Mouse (Mus musculus): ENCODE results near the gene Tmem182. TPM values are rescaled to one million over a fixed set of nuclear protein-coding genes. Genes with fewer than 3 reads are reported as not detected.

Gene Tmem182
- polyA plus RNA-seq, 1 experiment from 2014 or later, result not detected

DNA sequence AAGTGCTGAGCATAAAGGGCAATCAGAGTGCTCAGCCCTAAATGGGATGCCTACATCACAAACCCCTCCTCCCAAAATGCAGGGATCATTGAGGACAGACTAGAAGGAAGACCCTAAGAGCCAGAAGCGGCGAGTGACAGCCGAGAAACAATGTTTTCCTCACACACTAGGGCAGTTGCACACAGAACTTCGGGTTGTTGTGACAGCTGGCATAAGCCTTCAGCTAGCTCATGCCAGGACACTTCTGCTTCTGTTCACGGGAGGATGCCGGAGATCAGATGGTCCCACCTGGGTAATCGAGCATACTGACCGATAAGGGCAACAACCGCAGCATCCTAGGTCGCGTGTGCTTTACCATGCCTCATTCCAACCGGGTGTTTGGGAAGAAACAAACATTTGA, 1.3 kb upstream of the Tmem182 start:
- no peaks in the 10 kb centered on the region for H3K36me3 ChIP-seq (ENCODE audit: control insufficient read depth, insufficient read depth, low read length)
- H3K9me3 ChIP-seq (ENCODE audit: control insufficient read depth, low read depth, low read length), result no peaks in the 10 kb centered on the region
- no peak for ATAC-seq (ENCODE audit: insufficient number of reproducible peaks, insufficient read depth, low FRiP score, low read depth)
- WGBS, result 85% methylated on average over 12 of the region's 12 CpGs
- H3K27ac ChIP-seq (ENCODE audit: low read length), result no peak overlapping the region
- H3K4me1 ChIP-seq (ENCODE audit: control insufficient read depth, insufficient read depth, low read length), result no peaks in the 10 kb centered on the region
- H3K9ac ChIP-seq (replicated peaks; ENCODE audit: low read depth, low read length), result no peak overlapping the region
- no peak overlapping the region for H3K4me3 ChIP-seq (ENCODE audit: low read depth, low read length)
- no peak overlapping the region for H3K4me2 ChIP-seq (replicated peaks; ENCODE audit: low read depth, low read length)
- H3K27me3 ChIP-seq (ENCODE audit: control insufficient read depth, insufficient read depth, low read length), result no peaks in the 10 kb centered on the region

GRCm38 (mm10) chr1:40805891-40806290, 490 bp downstream of the Tmem182 start:
- Histone ChIP-seq H3K9me3 (ENCODE audit: control insufficient read depth, low read depth, low read length) (no peaks in the 10 kb centered on the region), H3K4me1 (ENCODE audit: control insufficient read depth, insufficient read depth, low read length) (no peaks in the 10 kb centered on the region), H3K27me3 (ENCODE audit: control insufficient read depth, insufficient read depth, low read length) (no peaks in the 10 kb centered on the region), H3K9ac (replicated peaks; ENCODE audit: low read depth, low read length) (no peak overlapping the region), H3K27ac (ENCODE audit: low read length) (no peak overlapping the region), H3K4me3 (ENCODE audit: low read depth, low read length) (no peak overlapping the region), H3K4me2 (replicated peaks; ENCODE audit: low read depth, low read length) (no peak overlapping the region), H3K36me3 (ENCODE audit: control insufficient read depth, insufficient read depth, low read length) (no peaks in the 10 kb centered on the region)
- no peak for ATAC-seq (ENCODE audit: insufficient number of reproducible peaks, insufficient read depth, low FRiP score, low read depth)
- WGBS, result 85% methylated on average over 11 of the region's 11 CpGs

DNA sequence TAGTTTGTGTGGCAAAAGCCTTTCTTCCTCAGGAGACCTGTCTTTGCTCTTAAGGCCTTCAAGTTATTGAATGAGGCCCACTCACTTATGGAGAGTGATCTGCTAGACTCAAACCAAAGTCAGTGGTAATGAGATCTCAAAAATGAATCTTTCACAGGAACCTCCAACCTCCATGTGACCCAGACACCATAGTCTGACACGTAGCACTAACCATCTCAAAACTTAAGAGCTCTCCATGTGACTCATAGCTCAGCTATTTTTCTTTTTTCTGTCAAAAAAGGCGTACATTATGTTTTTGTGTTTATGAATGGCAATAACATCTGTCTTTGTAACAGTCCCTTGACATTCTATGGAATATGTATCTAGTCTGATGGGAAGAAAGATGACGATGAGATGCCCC, 3.2 kb downstream of the Tmem182 start:
- no peak for ATAC-seq (ENCODE audit: insufficient number of reproducible peaks, insufficient read depth, low FRiP score, low read depth)
- H3K9me3 ChIP-seq (ENCODE audit: control insufficient read depth, low read depth, low read length), result no peaks in the 10 kb centered on the region
- WGBS, result 76% methylated on average over 3 of the region's 3 CpGs

GRCm38 (mm10) chr1:40815071-40815845, 9.9 kb downstream of the Tmem182 start:
- Histone ChIP-seq H3K27ac (ENCODE audit: low read length) (no peak overlapping the region), H3K4me1 (ENCODE audit: control insufficient read depth, insufficient read depth, low read length) (no peaks in the 10 kb centered on the region), H3K27me3 (ENCODE audit: control insufficient read depth, insufficient read depth, low read length) (no peaks in the 10 kb centered on the region), H3K4me2 (replicated peaks; ENCODE audit: low read depth, low read length) (no peak overlapping the region), H3K36me3 (ENCODE audit: control insufficient read depth, insufficient read depth, low read length) (no peaks in the 10 kb centered on the region), H3K9me3 (ENCODE audit: control insufficient read depth, low read depth, low read length) (no peaks in the 10 kb centered on the region), H3K4me3 (ENCODE audit: low read depth, low read length) (no peak overlapping the region), H3K9ac (replicated peaks; ENCODE audit: low read depth, low read length) (no peak overlapping the region)
- ATAC-seq (ENCODE audit: insufficient number of reproducible peaks, insufficient read depth, low FRiP score, low read depth), result no peak
- 63% methylated on average over 16 of the region's 16 CpGs for WGBS

More for the DNA sequence above, 3.2 kb downstream of the Tmem182 start:
- Histone ChIP-seq H3K4me1 (ENCODE audit: control insufficient read depth, insufficient read depth, low read length) (no peaks in the 10 kb centered on the region), H3K9ac (replicated peaks; ENCODE audit: low read depth, low read length) (no peak overlapping the region), H3K4me2 (replicated peaks; ENCODE audit: low read depth, low read length) (no peak overlapping the region), H3K27ac (ENCODE audit: low read length) (no peak overlapping the region), H3K4me3 (ENCODE audit: low read depth, low read length) (no peak overlapping the region), H3K27me3 (ENCODE audit: control insufficient read depth, insufficient read depth, low read length) (no peaks in the 10 kb centered on the region), H3K36me3 (ENCODE audit: control insufficient read depth, insufficient read depth, low read length) (no peaks in the 10 kb centered on the region)

DNA sequence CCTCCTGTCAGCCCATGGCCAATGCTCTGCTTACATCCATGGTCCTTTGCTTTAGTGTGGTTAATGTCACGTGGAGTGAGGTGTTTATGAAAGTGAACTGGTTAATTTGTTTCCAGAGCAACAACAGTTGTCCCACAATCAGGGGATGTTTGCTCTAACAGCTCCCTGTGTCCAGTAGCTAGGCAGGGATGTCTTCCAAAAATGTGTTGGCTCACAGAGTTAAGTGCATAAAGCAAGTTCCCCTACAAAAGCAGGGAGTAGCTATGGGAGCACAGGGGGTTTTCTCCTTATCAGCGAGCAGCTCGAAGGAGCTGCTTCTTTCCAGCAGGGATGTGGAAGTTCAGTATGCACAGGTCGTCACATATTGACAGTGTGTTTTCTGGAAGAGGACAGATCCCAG, 19.1 kb downstream of the Tmem182 start:
- WGBS, result 53% methylated on average over 4 of the region's 4 CpGs
- H3K4me3 ChIP-seq (ENCODE audit: low read depth, low read length), result no peak overlapping the region
- no peak overlapping the region for H3K9ac ChIP-seq (replicated peaks; ENCODE audit: low read depth, low read length)
- H3K27me3 ChIP-seq (ENCODE audit: control insufficient read depth, insufficient read depth, low read length), result no peaks in the 10 kb centered on the region
- no peak for ATAC-seq (ENCODE audit: insufficient number of reproducible peaks, insufficient read depth, low FRiP score, low read depth)
- H3K4me2 ChIP-seq (replicated peaks; ENCODE audit: low read depth, low read length), result no peak overlapping the region
- H3K27ac ChIP-seq (ENCODE audit: low read length), result no peak overlapping the region
- H3K4me1 ChIP-seq (ENCODE audit: control insufficient read depth, insufficient read depth, low read length), result no peaks in the 10 kb centered on the region
- H3K36me3 ChIP-seq (ENCODE audit: control insufficient read depth, insufficient read depth, low read length), result no peaks in the 10 kb centered on the region
- H3K9me3 ChIP-seq (ENCODE audit: control insufficient read depth, low read depth, low read length), result no peaks in the 10 kb centered on the region

DNA sequence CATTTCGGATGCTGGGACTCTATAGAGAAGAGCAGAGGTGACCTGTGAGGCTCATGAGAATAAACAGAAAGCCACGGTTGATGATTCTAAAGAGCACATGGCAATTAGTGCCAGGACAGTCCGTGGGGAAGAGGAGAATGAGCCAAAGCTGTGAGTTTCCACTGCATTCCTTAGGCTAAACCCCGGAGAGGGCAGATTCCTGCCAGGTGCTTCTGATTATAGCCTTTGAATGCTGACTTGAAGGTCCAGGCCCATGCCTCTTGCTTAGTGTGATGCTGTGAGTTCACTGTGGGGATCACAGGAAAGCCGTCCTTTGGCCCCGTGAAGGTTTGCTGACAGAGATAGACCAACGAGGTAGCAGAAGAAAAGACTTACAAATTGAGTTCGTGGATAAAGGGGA, 19.5 kb downstream of the Tmem182 start:
- no peak for ATAC-seq (ENCODE audit: insufficient number of reproducible peaks, insufficient read depth, low FRiP score, low read depth)
- Histone ChIP-seq H3K9ac (replicated peaks; ENCODE audit: low read depth, low read length) (no peak overlapping the region), H3K36me3 (ENCODE audit: control insufficient read depth, insufficient read depth, low read length) (no peaks in the 10 kb centered on the region), H3K4me3 (ENCODE audit: low read depth, low read length) (no peak overlapping the region), H3K27me3 (ENCODE audit: control insufficient read depth, insufficient read depth, low read length) (no peaks in the 10 kb centered on the region), H3K9me3 (ENCODE audit: control insufficient read depth, low read depth, low read length) (no peaks in the 10 kb centered on the region), H3K27ac (ENCODE audit: low read length) (no peak overlapping the region), H3K4me2 (replicated peaks; ENCODE audit: low read depth, low read length) (no peak overlapping the region), H3K4me1 (ENCODE audit: control insufficient read depth, insufficient read depth, low read length) (no peaks in the 10 kb centered on the region)
- 64% methylated on average over 8 of the region's 8 CpGs for WGBS

- Histone ChIP-seq H3K9me3 (ENCODE audit: control insufficient read depth, low read depth, low read length) (no peaks in the 10 kb centered on the region), H3K27me3 (ENCODE audit: control insufficient read depth, insufficient read depth, low read length) (no peaks in the 10 kb centered on the region), H3K27ac (ENCODE audit: low read length) (no peak overlapping the region), H3K9ac (replicated peaks; ENCODE audit: low read depth, low read length) (no peak overlapping the region), H3K4me3 (ENCODE audit: low read depth, low read length) (no peak overlapping the region), H3K36me3 (ENCODE audit: control insufficient read depth, insufficient read depth, low read length) (no peaks in the 10 kb centered on the region), H3K4me1 (ENCODE audit: control insufficient read depth, insufficient read depth, low read length) (no peaks in the 10 kb centered on the region), H3K4me2 (replicated peaks; ENCODE audit: low read depth, low read length) (no peak overlapping the region)
- no peak for ATAC-seq (ENCODE audit: insufficient number of reproducible peaks, insufficient read depth, low FRiP score, low read depth)
- 81% methylated on average over 7 of the region's 7 CpGs for WGBS
Observed at GRCm38 (mm10) chr1:40825826-40826225, 20.4 kb downstream of the Tmem182 start.

DNA sequence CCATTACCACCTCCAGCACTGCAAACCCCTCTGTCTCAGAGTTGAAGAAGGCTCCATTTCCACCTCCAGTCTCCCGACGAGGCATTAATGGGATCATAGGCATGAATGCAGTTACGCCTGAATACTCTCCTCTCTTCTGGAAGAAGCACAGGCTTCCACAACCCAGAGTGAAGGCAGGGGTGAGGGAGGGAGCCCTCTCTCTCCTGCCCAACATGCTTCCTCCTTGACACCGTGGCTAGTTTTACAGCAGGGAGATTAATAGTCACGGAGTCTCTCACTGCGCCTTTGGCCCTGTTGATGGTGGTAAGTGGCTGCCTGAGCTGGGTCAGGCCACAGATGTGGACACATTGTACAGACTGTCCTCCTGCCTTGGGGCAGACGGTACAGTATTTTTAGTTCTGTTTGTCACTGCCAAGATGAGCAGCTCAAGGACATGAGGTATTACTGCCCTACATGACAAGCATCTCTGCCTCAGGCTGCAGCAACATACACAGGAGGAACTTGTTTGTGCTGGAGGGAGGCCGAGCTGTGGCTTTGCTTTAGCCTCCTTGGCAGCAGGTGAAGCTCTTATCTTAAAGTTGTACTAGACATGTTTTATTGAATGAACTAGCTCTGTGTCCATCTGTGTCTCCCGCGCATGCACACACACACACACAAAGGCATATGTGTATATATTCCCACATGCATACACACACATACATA, 24.0 kb downstream of the Tmem182 start:
- 66% methylated on average over 10 of the region's 10 CpGs for WGBS
- no peak overlapping the region for H3K27ac ChIP-seq (ENCODE audit: low read length)
- H3K9ac ChIP-seq (replicated peaks; ENCODE audit: low read depth, low read length), result no peak overlapping the region
- no peaks in the 10 kb centered on the region for H3K36me3 ChIP-seq (ENCODE audit: control insufficient read depth, insufficient read depth, low read length)
- no peak overlapping the region for H3K4me2 ChIP-seq (replicated peaks; ENCODE audit: low read depth, low read length)
- no peaks in the 10 kb centered on the region for H3K4me1 ChIP-seq (ENCODE audit: control insufficient read depth, insufficient read depth, low read length)
- no peaks in the 10 kb centered on the region for H3K27me3 ChIP-seq (ENCODE audit: control insufficient read depth, insufficient read depth, low read length)
- ATAC-seq (ENCODE audit: insufficient number of reproducible peaks, insufficient read depth, low FRiP score, low read depth), result no peak
- no peaks in the 10 kb centered on the region for H3K9me3 ChIP-seq (ENCODE audit: control insufficient read depth, low read depth, low read length)
- H3K4me3 ChIP-seq (ENCODE audit: low read depth, low read length), result no peak overlapping the region
